Mouse (Mus musculus) megakaryocyte progenitor cell, adult 5-6 weeks (primary cell): ENCODE data around the gene Abcc8. TPM values are rescaled to one million over a fixed set of nuclear protein-coding genes. Genes with fewer than 3 reads are reported as not detected.
A peak's percentile ranks its signal among the peaks of the same experiment; 100 is the strongest.

ENCODE experiments used
- ATAC-seq: replicated peaks from 2 replicates; pipeline ENCODE4 v1.8.0; 2016; ENCODE audit warnings: mild to moderate bottlenecking, moderate TSS enrichment, inconsistent platforms; ENCODE audit not compliant: poor library complexity
- total RNA-seq, 2 experiments: library from RNA; stranded (forward) in 1 of 2; stranded (reverse) in 1 of 2; fragments of 157-497, 149-512 nt in 1 of 2; fragments of 200-1000 nt in 1 of 2; gene quantifications; 2 replicates each; pipeline versions ENCODE4 v1.2.3 to v1.2.4; 2015 to 2017

Gene Abcc8
- total RNA-seq, 2 experiments from 2014 or later = not detected

DNA sequence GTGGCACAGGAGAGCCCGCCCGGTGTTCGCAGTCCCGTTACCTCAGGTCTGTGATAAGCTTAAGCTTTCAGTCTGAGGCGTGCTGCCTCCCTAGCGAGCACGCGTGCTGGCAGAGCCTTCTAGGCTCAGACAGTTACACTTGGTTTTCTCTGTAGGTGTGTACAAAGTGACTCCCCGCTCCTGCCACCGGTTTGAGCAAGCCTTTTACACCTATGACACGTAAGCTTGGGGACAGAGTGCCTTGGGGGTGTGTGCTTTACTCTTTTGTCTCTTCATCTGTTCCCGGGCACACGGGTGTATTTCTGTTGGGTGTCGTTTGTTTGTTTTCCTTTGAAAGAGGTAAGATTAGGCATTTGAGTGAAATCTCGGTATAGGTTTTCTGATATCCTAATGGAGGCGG, 118.2 kb downstream of the Abcc8 start:
- ATAC-seq = no peak

DNA sequence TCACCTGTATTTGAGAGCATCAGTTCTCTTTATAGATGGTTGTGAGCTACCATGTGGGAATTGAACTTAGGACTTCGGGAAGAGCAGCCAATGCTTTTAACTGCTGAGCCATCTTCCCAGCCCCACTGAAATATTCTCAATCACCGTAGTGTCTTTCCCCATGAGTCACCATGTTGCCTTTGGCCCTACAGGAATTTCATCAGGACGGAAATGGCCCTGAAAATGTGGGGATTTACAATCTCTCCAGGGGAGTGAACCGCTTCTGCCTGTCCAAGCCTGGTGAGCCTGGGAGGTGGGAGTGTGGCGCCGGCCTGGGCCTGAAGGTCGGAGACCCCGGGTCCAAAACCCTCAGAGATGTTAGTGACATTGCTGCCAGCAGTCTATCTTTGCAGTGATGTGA, 119.1 kb downstream of the Abcc8 start:
- no peak for ATAC-seq

DNA sequence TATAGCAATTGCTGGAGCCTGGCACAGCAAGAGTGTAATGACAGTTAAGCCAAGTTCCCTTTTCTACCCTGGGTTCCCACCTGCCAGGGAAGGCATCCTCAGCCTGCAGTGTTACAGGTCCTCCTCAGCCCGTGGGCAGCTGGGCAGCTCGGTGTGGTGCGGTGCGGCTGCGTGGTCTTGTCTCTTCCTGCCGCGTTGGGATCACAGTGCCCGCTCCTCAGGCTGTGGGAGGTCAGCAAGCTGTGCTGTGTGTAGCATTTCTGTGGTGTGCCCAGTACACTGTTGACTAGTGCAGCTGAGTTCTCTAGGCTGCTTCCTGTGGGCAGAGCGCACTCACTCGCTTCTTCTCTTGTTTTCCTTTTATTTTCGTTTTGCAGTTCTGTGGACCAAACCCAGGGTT, 121.0 kb downstream of the Abcc8 start:
- peak; percentile 81 for ATAC-seq

Other genes starting within 250 kb of the Abcc8 start
- not detected in 2 replicates for gene Abcc6, start 149.7 kb downstream of the Abcc8 start, total RNA-seq (2015)
- not detected in 2 replicates for gene Abcc6, start 149.7 kb downstream of the Abcc8 start, total RNA-seq (2017)
- gene Nomo1, start 146.3 kb downstream of the Abcc8 start, total RNA-seq (2015) = 38.6 and 39.3 TPM in 2 replicates
- 53.2 and 57.4 TPM in 2 replicates for gene Nomo1, start 146.3 kb downstream of the Abcc8 start, total RNA-seq (2017)
- gene Kcnj11, start 79.3 kb downstream of the Abcc8 start, total RNA-seq (2015) = not detected in 2 replicates
- gene Kcnj11, start 79.3 kb downstream of the Abcc8 start, total RNA-seq (2017) = not detected in 2 replicates
- not detected in 2 replicates for gene Ush1c, start 58.5 kb upstream of the Abcc8 start, total RNA-seq (2015)
- gene Ush1c, start 58.5 kb upstream of the Abcc8 start, total RNA-seq (2017) = not detected in 2 replicates
- gene Otog, start 61.0 kb upstream of the Abcc8 start, total RNA-seq (2015) = not detected in 2 replicates
- not detected in 2 replicates for gene Otog, start 61.0 kb upstream of the Abcc8 start, total RNA-seq (2017)
- not detected in 2 replicates for gene Myod1, start 196.4 kb upstream of the Abcc8 start, total RNA-seq (2015)
- gene Myod1, start 196.4 kb upstream of the Abcc8 start, total RNA-seq (2017) = not detected in 2 replicates
- 0.22 and 1.2 TPM in 2 replicates for gene Kcnc1, start 216.5 kb upstream of the Abcc8 start, total RNA-seq (2015)
- gene Kcnc1, start 216.5 kb upstream of the Abcc8 start, total RNA-seq (2017) = 0.07 TPM in 1 of 2 replicates, not detected in the other